Mouse (Mus musculus): ENCODE measurements around the gene Nisch. TPM values are rescaled to one million over a fixed set of nuclear protein-coding genes. Genes with fewer than 3 reads are reported as not detected.

Gene Nisch
- total RNA-seq, 2 experiments from 2014 or later: 69.7 to 113 TPM

GRCm38 (mm10) chr14:31217666-31218065 is 920 bp upstream of the Nisch start, which contains the start of gene Sema3g:
Gene Sema3g, plus strand, starts transcription at chr14:31217860.
- ATAC-seq (replicated peaks; ENCODE audit: poor library complexity): peak; percentile 88

GRCm38 (mm10) chr14:31215157-31216002 is 1.4 kb downstream of the Nisch start:
- peak; percentile 82 for ATAC-seq (replicated peaks; ENCODE audit: poor library complexity)

GRCm38 (mm10) chr14:31214684-31215083 is 2.1 kb downstream of the Nisch start:
- no peak for ATAC-seq (replicated peaks; ENCODE audit: poor library complexity)

- no peak for ATAC-seq (replicated peaks; ENCODE audit: poor library complexity)
Observed at GRCm38 (mm10) chr14:31213868-31214267, 2.9 kb downstream of the Nisch start.

GRCm38 (mm10) chr14:31212499-31212898 is 4.2 kb downstream of the Nisch start:
- ATAC-seq (replicated peaks; ENCODE audit: poor library complexity): no peak

GRCm38 (mm10) chr14:31211854-31212253 is 4.9 kb downstream of the Nisch start:
- no peak for ATAC-seq (replicated peaks; ENCODE audit: poor library complexity)

GRCm38 (mm10) chr14:31209133-31209557 is 7.6 kb downstream of the Nisch start:
- no peak for ATAC-seq (replicated peaks; ENCODE audit: poor library complexity)

GRCm38 (mm10) chr14:31208084-31208483 is 8.7 kb downstream of the Nisch start, which contains the start of gene Tnnc1:
Gene Tnnc1, plus strand, starts transcription at chr14:31208312.
- ATAC-seq (replicated peaks; ENCODE audit: poor library complexity): no peak

- ATAC-seq (replicated peaks; ENCODE audit: poor library complexity): peak; percentile 46
Observed at GRCm38 (mm10) chr14:31207070-31207830, 9.5 kb downstream of the Nisch start.

GRCm38 (mm10) chr14:31206472-31206981 is 10.2 kb downstream of the Nisch start:
- peak; percentile 84 for ATAC-seq (replicated peaks; ENCODE audit: poor library complexity)

GRCm38 (mm10) chr14:31205562-31206467 is 10.9 kb downstream of the Nisch start:
- ATAC-seq (replicated peaks; ENCODE audit: poor library complexity): peak; percentile 20

GRCm38 (mm10) chr14:31205244-31205561 is 11.5 kb downstream of the Nisch start:
- no peak for ATAC-seq (replicated peaks; ENCODE audit: poor library complexity)

- peak; percentile 43 for ATAC-seq (replicated peaks; ENCODE audit: poor library complexity)
Observed at GRCm38 (mm10) chr14:31204844-31205243, 11.9 kb downstream of the Nisch start.

GRCm38 (mm10) chr14:31200038-31200437 is 16.7 kb downstream of the Nisch start:
- no peak for ATAC-seq (replicated peaks; ENCODE audit: poor library complexity)

GRCm38 (mm10) chr14:31199599-31199998 is 17.1 kb downstream of the Nisch start:
- ATAC-seq (replicated peaks; ENCODE audit: poor library complexity): no peak

- ATAC-seq (replicated peaks; ENCODE audit: poor library complexity): peak; percentile 50
Observed at GRCm38 (mm10) chr14:31197547-31198516, 18.9 kb downstream of the Nisch start.

GRCm38 (mm10) chr14:31195968-31196367 is 20.8 kb downstream of the Nisch start:
- peak; percentile 65 for ATAC-seq (replicated peaks; ENCODE audit: poor library complexity)

- no peak for ATAC-seq (replicated peaks; ENCODE audit: poor library complexity)
Observed at GRCm38 (mm10) chr14:31195521-31195920, 21.2 kb downstream of the Nisch start.

- ATAC-seq (replicated peaks; ENCODE audit: poor library complexity): peak; percentile 75
Observed at GRCm38 (mm10) chr14:31194891-31195513, 21.7 kb downstream of the Nisch start.
